Mouse (Mus musculus): ENCODE measurements at regions not wholly inside any gene's neighbourhood (a gene's known extent, or its start where the extent isn't known, plus 50 kb on each side); places are given as distances from the start of the nearest gene placed in this dataset.

- Histone ChIP-seq H3K36me3 (replicated peaks; ENCODE audit: low read length) (no peaks in the 10 kb centered on the region), H3K4me1 (no peaks in the 10 kb centered on the region), H3K9me3 (no peaks in the 10 kb centered on the region), H3K4me3 (replicated peaks) (no peak overlapping the region), H3K27me3 (replicated peaks) (no peaks in the 10 kb centered on the region)
- TF ChIP-seq GATA1 (IDR thresholded peaks at IDR 0.05; ENCODE audit: borderline replicate concordance, low read length), result no peak
- TF ChIP-seq FLI1 (IDR thresholded peaks at IDR 0.05; ENCODE audit: low read length), result no peak
These were observed 317.0 kb upstream of the Pard3b start for GRCm38 (mm10) chr1:61321513-61322145.

DNA sequence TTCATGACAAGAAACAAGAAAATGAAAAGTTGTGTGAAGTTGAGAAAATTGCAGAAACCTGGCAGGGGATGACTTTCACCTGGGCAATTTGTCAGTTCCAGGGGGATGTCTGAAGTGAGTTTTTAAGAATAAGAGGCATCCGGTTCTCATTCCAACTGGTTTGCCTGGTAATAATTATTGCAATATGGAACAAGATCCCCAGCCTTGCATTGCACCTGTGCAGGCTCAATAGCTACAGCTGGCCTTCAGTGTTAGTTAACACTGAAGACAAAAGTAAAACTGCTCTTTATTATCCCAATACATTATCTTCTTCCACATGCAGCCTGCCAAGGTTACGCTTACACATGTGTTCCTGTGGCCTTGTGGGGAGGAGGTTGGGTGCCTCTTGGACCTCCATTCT, 307.2 kb upstream of the Pard3b start:
- Histone ChIP-seq H3K4me1 (no peaks in the 10 kb centered on the region), H3K27me3 (replicated peaks) (no peaks in the 10 kb centered on the region), H3K4me3 (replicated peaks) (no peak overlapping the region), H3K36me3 (replicated peaks; ENCODE audit: low read length) (no peaks in the 10 kb centered on the region), H3K9me3 (no peaks in the 10 kb centered on the region)
- TF ChIP-seq FLI1 (IDR thresholded peaks at IDR 0.05; ENCODE audit: low read length), result no peak
- no peak for TF ChIP-seq GATA1 (IDR thresholded peaks at IDR 0.05; ENCODE audit: borderline replicate concordance, low read length)

GRCm38 (mm10) chr1:61331906-61332305, 306.7 kb upstream of the Pard3b start:
- no peaks in the 10 kb centered on the region for H3K36me3 ChIP-seq (replicated peaks; ENCODE audit: low read length)
- H3K4me1 ChIP-seq, result no peaks in the 10 kb centered on the region
- no peak for TF ChIP-seq FLI1 (IDR thresholded peaks at IDR 0.05; ENCODE audit: low read length)
- TF ChIP-seq GATA1 (IDR thresholded peaks at IDR 0.05; ENCODE audit: borderline replicate concordance, low read length), result no peak
- no peaks in the 10 kb centered on the region for H3K9me3 ChIP-seq
- no peak overlapping the region for H3K4me3 ChIP-seq (replicated peaks)
- H3K27me3 ChIP-seq (replicated peaks), result no peaks in the 10 kb centered on the region

- Histone ChIP-seq H3K27me3 (replicated peaks) (no peaks in the 10 kb centered on the region), H3K9me3 (peaks cover 4% of the 10 kb centered on the region), H3K4me3 (replicated peaks) (no peak overlapping the region), H3K36me3 (replicated peaks; ENCODE audit: low read length) (no peaks in the 10 kb centered on the region), H3K4me1 (no peaks in the 10 kb centered on the region)
- no peak for TF ChIP-seq GATA1 (IDR thresholded peaks at IDR 0.05; ENCODE audit: borderline replicate concordance, low read length)
- TF ChIP-seq FLI1 (IDR thresholded peaks at IDR 0.05; ENCODE audit: low read length), result no peak
These were observed 302.3 kb upstream of the Pard3b start for GRCm38 (mm10) chr1:61336367-61336766.

DNA sequence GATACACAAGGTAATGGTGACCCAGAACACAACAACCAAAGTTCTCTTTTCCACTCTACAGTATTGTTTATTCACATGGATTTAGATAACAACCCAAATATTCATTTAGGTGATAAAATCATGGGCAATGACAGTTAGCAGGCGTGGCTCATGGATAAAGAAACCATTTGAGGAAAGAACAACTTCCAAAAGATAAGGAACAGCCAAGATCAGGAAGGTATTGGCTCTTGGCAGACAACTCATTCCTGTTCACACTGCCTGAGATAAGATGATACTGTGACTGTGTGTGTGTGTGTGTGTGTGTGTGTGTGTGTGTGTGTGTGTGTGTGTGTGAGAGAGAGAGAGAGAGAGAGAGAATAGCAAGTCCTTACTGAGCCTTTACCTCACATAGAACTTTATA, 285.7 kb upstream of the Pard3b start:
- Histone ChIP-seq H3K9me3 (peaks cover 7% of the 10 kb centered on the region; the same call in 1 of the 2 replicates), H3K27me3 (replicated peaks) (no peaks in the 10 kb centered on the region), H3K4me3 (replicated peaks) (no peak overlapping the region), H3K36me3 (replicated peaks; ENCODE audit: low read length) (no peaks in the 10 kb centered on the region), H3K4me1 (no peaks in the 10 kb centered on the region)
- TF ChIP-seq FLI1 (IDR thresholded peaks at IDR 0.05; ENCODE audit: low read length) (no peak), GATA1 (IDR thresholded peaks at IDR 0.05; ENCODE audit: borderline replicate concordance, low read length) (no peak)

- no peaks in the 10 kb centered on the region for H3K36me3 ChIP-seq (replicated peaks; ENCODE audit: low read length)
- H3K4me3 ChIP-seq (replicated peaks), result no peak overlapping the region
- no peaks in the 10 kb centered on the region for H3K27me3 ChIP-seq (replicated peaks)
- H3K4me1 ChIP-seq, result no peaks in the 10 kb centered on the region
- TF ChIP-seq FLI1 (IDR thresholded peaks at IDR 0.05; ENCODE audit: low read length), result no peak
- no peak for TF ChIP-seq GATA1 (IDR thresholded peaks at IDR 0.05; ENCODE audit: borderline replicate concordance, low read length)
- peaks cover 7% of the 10 kb centered on the region; the same call in 1 of the 2 replicates for H3K9me3 ChIP-seq
These were observed 285.1 kb upstream of the Pard3b start for GRCm38 (mm10) chr1:61353481-61353880.

DNA sequence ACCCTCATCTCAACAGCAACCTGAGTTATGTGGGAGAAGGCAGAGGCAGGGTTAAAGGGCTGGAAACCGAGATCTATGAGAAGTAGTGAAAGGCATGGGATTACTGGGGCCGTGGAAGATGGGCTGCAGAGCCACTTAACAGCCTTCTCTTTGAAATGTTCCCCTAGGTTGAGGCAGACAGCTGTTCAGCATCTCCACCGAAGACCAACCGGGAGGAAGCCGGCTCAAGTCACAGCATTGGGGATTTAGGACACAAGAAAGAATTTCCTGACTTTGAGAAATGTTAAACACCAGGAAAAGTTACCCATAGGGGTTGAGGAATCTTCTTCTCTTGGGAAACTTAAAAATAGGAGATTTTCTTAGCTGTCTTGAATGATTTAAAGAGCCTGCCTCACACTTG, 283.4 kb upstream of the Pard3b start:
- Histone ChIP-seq H3K27me3 (replicated peaks) (no peaks in the 10 kb centered on the region), H3K4me3 (replicated peaks) (no peak overlapping the region), H3K4me1 (no peaks in the 10 kb centered on the region), H3K9me3 (peaks cover 10% of the 10 kb centered on the region; the same call in 1 of the 2 replicates), H3K36me3 (replicated peaks; ENCODE audit: low read length) (no peaks in the 10 kb centered on the region)
- TF ChIP-seq GATA1 (IDR thresholded peaks at IDR 0.05; ENCODE audit: borderline replicate concordance, low read length) (no peak), FLI1 (IDR thresholded peaks at IDR 0.05; ENCODE audit: low read length) (no peak)

- Histone ChIP-seq H3K36me3 (replicated peaks; ENCODE audit: low read length) (no peaks in the 10 kb centered on the region), H3K9me3 (peaks cover 8% of the 10 kb centered on the region; the same call in 1 of the 2 replicates), H3K27me3 (replicated peaks) (no peaks in the 10 kb centered on the region), H3K4me1 (no peaks in the 10 kb centered on the region), H3K4me3 (replicated peaks) (no peak overlapping the region)
- no peak for TF ChIP-seq FLI1 (IDR thresholded peaks at IDR 0.05; ENCODE audit: low read length)
These were observed 279.4 kb upstream of the Pard3b start for GRCm38 (mm10) chr1:61359011-61359930.

DNA sequence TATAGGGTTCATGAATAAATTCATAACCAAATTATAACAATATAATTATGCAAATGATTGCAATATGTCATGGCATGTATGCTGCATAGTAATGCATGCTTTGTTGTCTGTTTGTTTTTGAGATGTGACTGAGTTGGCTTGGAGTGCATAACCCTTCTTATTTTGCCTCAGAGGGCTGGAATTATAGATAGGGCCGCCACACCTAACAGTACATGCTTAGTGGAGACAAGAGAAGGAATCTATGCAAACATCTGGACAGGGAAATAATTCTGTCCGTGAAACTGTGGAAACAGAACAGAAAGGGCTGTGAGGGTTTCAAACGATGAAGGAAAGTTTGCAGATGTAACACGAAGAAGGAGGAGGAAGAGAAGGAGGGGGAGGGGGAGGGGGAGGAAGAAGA, 266.0 kb upstream of the Pard3b start:
- H3K27me3 ChIP-seq (replicated peaks), result no peaks in the 10 kb centered on the region
- no peaks in the 10 kb centered on the region for H3K36me3 ChIP-seq (replicated peaks; ENCODE audit: low read length)
- peaks cover 7% of the 10 kb centered on the region for H3K9me3 ChIP-seq
- H3K4me1 ChIP-seq, result peaks cover 20% of the 10 kb centered on the region
- no peak overlapping the region for H3K4me3 ChIP-seq (replicated peaks)
- no peak for TF ChIP-seq FLI1 (IDR thresholded peaks at IDR 0.05; ENCODE audit: low read length)
- TF ChIP-seq GATA1 (IDR thresholded peaks at IDR 0.05; ENCODE audit: borderline replicate concordance, low read length), result no peak

All from megakaryocyte, embryonic 14.5 days (primary cell).